8 mouse cellular contexts compared by ENCODE assay signal in genomic region chr3:152980431-152980830, GRCm38 (mm10). TPM values are rescaled to one million over a fixed set of nuclear protein-coding genes. Genes with fewer than 3 reads are reported as not detected.
DNase-seq lines count a peak whose midpoint lies in the region; ATAC-seq lines count a peak whose summit lies in the region.

No protein-coding gene starts in this region.

- WGBS in heart, embryonic 14.5 days: 28% methylated on average over 5 of the region's 6 CpGs
- 10% methylated on average over 6 of the region's 6 CpGs for WGBS in embryonic facial prominence, embryonic 10.5 days
- WGBS in hindbrain, embryonic 13.5 days: 4% methylated on average over 6 of the region's 6 CpGs
- 25% methylated on average over 6 of the region's 6 CpGs for WGBS in liver, embryonic 12.5 days (ENCODE audit: insufficient replicate concordance)

- H3K9me3 ChIP-seq in heart, embryonic 14.5 days (ENCODE audit: control insufficient read depth, low read length): no peaks in the 10 kb centered on the region
- no peaks in the 10 kb centered on the region for H3K9me3 ChIP-seq in embryonic facial prominence, embryonic 10.5 days
- no peaks in the 10 kb centered on the region for H3K9me3 ChIP-seq in hindbrain, embryonic 13.5 days
- H3K9me3 ChIP-seq in liver, embryonic 12.5 days (replicated peaks): no peaks in the 10 kb centered on the region

- peaks cover 2 to 13% of the 10 kb centered on the region in 2 experiments; a peak in 3 of 4 replicates for H3K4me1 ChIP-seq in heart, embryonic 14.5 days (ENCODE audit: control insufficient read depth in 2 of 2, insufficient read depth in 2 of 2, low read length in 2 of 2)
- H3K4me1 ChIP-seq in embryonic facial prominence, embryonic 10.5 days: peaks cover 20% of the 10 kb centered on the region
- peaks cover 46% of the 10 kb centered on the region for H3K4me1 ChIP-seq in hindbrain, embryonic 13.5 days (replicated peaks)
- peaks cover 26% of the 10 kb centered on the region for H3K4me1 ChIP-seq in liver, embryonic 12.5 days

- no peaks in the 10 kb centered on the region for H3K36me3 ChIP-seq in heart, embryonic 14.5 days (ENCODE audit: control insufficient read depth, insufficient read depth, low read length)
- no peaks in the 10 kb centered on the region for H3K36me3 ChIP-seq in embryonic facial prominence, embryonic 10.5 days (replicated peaks)
- H3K36me3 ChIP-seq in hindbrain, embryonic 13.5 days: no peaks in the 10 kb centered on the region
- no peaks in the 10 kb centered on the region for H3K36me3 ChIP-seq in liver, embryonic 12.5 days

- peaks cover 37% of the 10 kb centered on the region for H3K27me3 ChIP-seq in heart, embryonic 14.5 days (ENCODE audit: control insufficient read depth, insufficient read depth, low read length)
- H3K27me3 ChIP-seq in embryonic facial prominence, embryonic 10.5 days (replicated peaks; ENCODE audit: low read depth, poor library complexity, severe bottlenecking): peaks cover 57% of the 10 kb centered on the region
- H3K27me3 ChIP-seq in hindbrain, embryonic 13.5 days: peaks cover 18% of the 10 kb centered on the region
- peaks cover 58% of the 10 kb centered on the region for H3K27me3 ChIP-seq in liver, embryonic 12.5 days (replicated peaks)

- no peak overlapping the region for H3K27ac ChIP-seq in heart, embryonic 14.5 days (replicated peaks in 1 of 2; ENCODE audit: control insufficient read depth in 1 of 2, insufficient read depth in 1 of 2, low read depth in 2 of 2, low read length in 2 of 2)
- no peak overlapping the region for H3K27ac ChIP-seq in embryonic facial prominence, embryonic 10.5 days (replicated peaks)
- peak overlapping the region; percentile 83 for H3K27ac ChIP-seq in hindbrain, embryonic 13.5 days
- H3K27ac ChIP-seq in liver, embryonic 12.5 days: no peak overlapping the region

- peak overlapping the region in 1 of 2 experiments; percentile 43; a peak in 1 of 4 replicates for H3K4me3 ChIP-seq in heart, embryonic 14.5 days (ENCODE audit: control insufficient read depth in 1 of 2, insufficient read depth in 1 of 2, low read depth in 1 of 2, low read length in 2 of 2)
- H3K4me3 ChIP-seq in embryonic facial prominence, embryonic 10.5 days: peak overlapping the region; percentile 69
- H3K4me3 ChIP-seq in hindbrain, embryonic 13.5 days: peak overlapping the region; percentile 63
- H3K4me3 ChIP-seq in liver, embryonic 12.5 days: no peak overlapping the region

- H3K9ac ChIP-seq in heart, embryonic 14.5 days (ENCODE audit: low read length): no peak overlapping the region
- peak overlapping the region; percentile 80 for H3K9ac ChIP-seq in hindbrain, embryonic 13.5 days
- H3K9ac ChIP-seq in liver, embryonic 12.5 days: no peak overlapping the region

- peak overlapping the region; percentile 73 for H3K4me2 ChIP-seq in heart, embryonic 14.5 days (ENCODE audit: low read length)
- peak overlapping the region; percentile 94 for H3K4me2 ChIP-seq in hindbrain, embryonic 13.5 days
- peak overlapping the region; percentile 55; the same call in 1 of the 2 replicates for H3K4me2 ChIP-seq in liver, embryonic 12.5 days

- no peak for ATAC-seq in heart, embryonic 14.5 days (ENCODE audit: insufficient number of reproducible peaks, insufficient read depth, low FRiP score, low read depth)
- peak; percentile 32 for ATAC-seq in hindbrain, embryonic 13.5 days (ENCODE audit: low FRiP score)
- no peak for ATAC-seq in liver, embryonic 12.5 days
- ATAC-seq in activated CD4-positive, CD25-positive, alpha-beta regulatory T cell, adult 4 months: no peak
- no peak; the same call in 1 of the 2 replicates for ATAC-seq in cerebellum, adult (ENCODE audit: insufficient number of reproducible peaks, low FRiP score, low TSS enrichment)

- no peak for DNase-seq in heart, postnatal 4 days
- DNase-seq in embryonic facial prominence, embryonic 10.5 days (ENCODE audit: low spot score): peak; percentile 31
- DNase-seq in B cell, adult 2 months: no peak

RNA-seq across cellular contexts. Expression of gene St6galnac5, which starts 1.6 kb away (rescaled TPM):
- polyA plus RNA-seq in heart, embryonic 14.5 days (2014; fragmentation: Nextera tagmentation; extraction: Ambion mirVana): 0.12 and 0.20 TPM in 2 replicates
- total RNA-seq in heart, postnatal 4 days (2021): under 1 TPM in 1 of 2 experiments, not detected in 1; 0.05 TPM
- 1.4 and 2.0 TPM in 2 replicates for polyA plus RNA-seq in embryonic facial prominence, embryonic 10.5 days (2016; fragmentation: Nextera tagmentation; extraction: Ambion mirVana)
- polyA plus RNA-seq in hindbrain, embryonic 13.5 days (2015; fragmentation: Nextera tagmentation; extraction: Ambion mirVana): 18.6 and 19.5 TPM in 2 replicates
- polyA plus RNA-seq in liver, embryonic 12.5 days (2016; fragmentation: Nextera tagmentation; extraction: Ambion mirVana): 0.05 and 0.10 TPM in 2 replicates
- polyA plus RNA-seq in activated CD4-positive, CD25-positive, alpha-beta regulatory T cell, adult 4 months (2017; shearing (Covaris generic)): under 1 TPM in 1 of 2 experiments, not detected in 1; 0.40 TPM
